Mouse (Mus musculus): ENCODE measurements around the gene Lingo2.

GRCm38 (mm10) chr4:35695137-35695522 lies 1256.4 kb downstream of the Lingo2 start:
- TF ChIP-seq TAL1 (IDR thresholded peaks at IDR 0.05; ENCODE audit: low read length) (no peak), CTCF (IDR thresholded peaks at IDR 0.05 in 2 of 3, conservative IDR thresholded peaks at IDR 0.05 in 1 of 3; ENCODE audit: control insufficient read depth in 1 of 3, insufficient read depth in 1 of 3, low read depth in 2 of 3, low read length in 3 of 3, poor library complexity in 1 of 3, severe bottlenecking in 1 of 3) (no peak), RCOR1 (IDR thresholded peaks at IDR 0.05; ENCODE audit: low read depth, low read length) (no peak), RAD21 (IDR thresholded peaks at IDR 0.05; ENCODE audit: low read depth, low read length) (no peak), POLR2A (IDR thresholded peaks at IDR 0.05; ENCODE audit: control insufficient read depth in 1 of 2, insufficient read depth in 1 of 2, low read depth in 1 of 2, low read length in 2 of 2, poor library complexity in 1 of 2) (no peak), ZNF384 (IDR thresholded peaks at IDR 0.05; ENCODE audit: low read depth, low read length) (no peak), NELFE (IDR thresholded peaks at IDR 0.05; ENCODE audit: low read depth, low read length) (no peak), MEF2A (IDR thresholded peaks at IDR 0.05; ENCODE audit: extremely low read depth, insufficient replicate concordance, low read depth, low read length, poor library complexity, severe bottlenecking) (no peak), USF1 (IDR thresholded peaks at IDR 0.05; ENCODE audit: low read depth, low read length) (no peak)

Measured in MEL (cell line).